Mouse (Mus musculus): Measurements from ENCODE around the gene Nup205.

GRCm38 (mm10) chr6:35279306-35279705, 102.1 kb downstream of the Nup205 start:
- TF ChIP-seq POLR2A (IDR thresholded peaks at IDR 0.05; ENCODE audit: insufficient read length, low read depth) (no peak), USF1 (IDR thresholded peaks at IDR 0.05; ENCODE audit: low read depth) (no peak), TCF12 (IDR thresholded peaks at IDR 0.05; ENCODE audit: insufficient read depth, poor library complexity, severe bottlenecking) (no peak), MAX (IDR thresholded peaks at IDR 0.05; ENCODE audit: low read depth) (no peak), POLR2AphosphoS2 (IDR thresholded peaks at IDR 0.05; ENCODE audit: insufficient read length, low read depth) (no peak), CEBPB (IDR thresholded peaks at IDR 0.05; ENCODE audit: insufficient read depth, poor library complexity, severe bottlenecking) (no peak), SRF (IDR thresholded peaks at IDR 0.05; ENCODE audit: control insufficient read depth, insufficient read length, low read depth) (no peak)
